Mouse (Mus musculus): ENCODE results near the gene Cebpb. TPM values are rescaled to one million over a fixed set of nuclear protein-coding genes. Genes with fewer than 3 reads are reported as not detected.

Cebpb gene
- total RNA-seq, 1 experiment from 2014 or later, result 6.5 TPM

- peak; percentile 26; the same call in 1 of the 2 replicates for ATAC-seq (replicated peaks; ENCODE audit: low read depth, poor library complexity, severe bottlenecking)
Observed at GRCm38 (mm10) chr2:167712872-167713821, 24.4 kb downstream of the Cebpb start.

- no peak for ATAC-seq (replicated peaks; ENCODE audit: low read depth, poor library complexity, severe bottlenecking)
Observed at GRCm38 (mm10) chr2:167714298-167714697, 25.6 kb downstream of the Cebpb start.

- no peak for ATAC-seq (replicated peaks; ENCODE audit: low read depth, poor library complexity, severe bottlenecking)
Observed at GRCm38 (mm10) chr2:167715008-167715407, 26.3 kb downstream of the Cebpb start.

GRCm38 (mm10) chr2:167717208-167717607 is 28.5 kb downstream of the Cebpb start:
- ATAC-seq (replicated peaks; ENCODE audit: low read depth, poor library complexity, severe bottlenecking), result peak; percentile 35; the same call in 1 of the 2 replicates

DNA sequence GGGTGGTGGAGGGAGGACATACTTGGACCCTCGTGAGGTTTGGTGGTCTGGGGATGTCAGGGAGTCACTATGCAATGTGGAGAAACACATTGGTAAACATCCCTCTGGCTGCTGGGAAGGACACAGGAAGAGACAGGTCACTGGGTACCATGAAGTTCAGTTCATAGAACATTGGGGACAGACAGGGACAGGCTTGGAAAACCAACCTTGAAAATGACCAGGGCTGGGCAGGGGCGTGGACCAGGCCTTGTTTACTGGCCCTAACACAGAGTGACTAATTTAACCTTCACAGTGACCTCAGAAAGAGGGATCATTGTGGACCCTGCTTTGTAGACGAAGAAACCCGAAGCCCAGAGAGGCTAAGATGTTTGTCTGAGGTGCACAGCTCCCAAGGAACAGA is 30.8 kb downstream of the Cebpb start:
- no peak for ATAC-seq (replicated peaks; ENCODE audit: low read depth, poor library complexity, severe bottlenecking)

- ATAC-seq (replicated peaks; ENCODE audit: low read depth, poor library complexity, severe bottlenecking), result no peak
Observed at GRCm38 (mm10) chr2:167721159-167721882, 32.6 kb downstream of the Cebpb start.

GRCm38 (mm10) chr2:167722538-167722937 is 33.8 kb downstream of the Cebpb start:
- no peak for ATAC-seq (replicated peaks; ENCODE audit: low read depth, poor library complexity, severe bottlenecking)

GRCm38 (mm10) chr2:167723589-167724206 is 35.0 kb downstream of the Cebpb start:
- peak; percentile 80 for ATAC-seq (replicated peaks; ENCODE audit: low read depth, poor library complexity, severe bottlenecking)

GRCm38 (mm10) chr2:167725879-167726278 is 37.2 kb downstream of the Cebpb start:
- no peak for ATAC-seq (replicated peaks; ENCODE audit: low read depth, poor library complexity, severe bottlenecking)

DNA sequence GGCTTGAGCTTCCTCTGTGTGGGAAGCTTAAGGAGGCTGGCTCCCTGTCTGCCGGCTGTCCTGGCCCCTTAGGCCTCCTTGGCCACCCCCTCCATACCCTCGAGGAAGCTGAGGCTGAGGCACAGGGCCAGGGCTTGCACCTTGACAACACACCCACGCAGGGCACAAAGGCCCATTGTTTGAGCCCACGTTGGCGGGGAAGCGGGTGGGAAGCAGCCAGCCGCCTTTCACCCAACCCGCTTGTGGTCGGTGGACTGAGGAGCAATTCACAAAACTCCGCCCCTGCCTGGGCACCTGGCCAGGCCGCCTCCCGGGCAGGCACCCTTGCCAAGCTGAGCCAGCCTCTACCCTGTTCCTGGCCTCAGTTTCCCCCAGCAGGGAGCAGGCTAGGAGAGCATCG is 38.4 kb downstream of the Cebpb start:
- peak; percentile 51 for ATAC-seq (replicated peaks; ENCODE audit: low read depth, poor library complexity, severe bottlenecking)

GRCm38 (mm10) chr2:167730036-167730435 is 41.3 kb downstream of the Cebpb start:
- ATAC-seq (replicated peaks; ENCODE audit: low read depth, poor library complexity, severe bottlenecking), result no peak

- ATAC-seq (replicated peaks; ENCODE audit: low read depth, poor library complexity, severe bottlenecking), result no peak
Observed at GRCm38 (mm10) chr2:167731149-167731548, 42.4 kb downstream of the Cebpb start.

DNA sequence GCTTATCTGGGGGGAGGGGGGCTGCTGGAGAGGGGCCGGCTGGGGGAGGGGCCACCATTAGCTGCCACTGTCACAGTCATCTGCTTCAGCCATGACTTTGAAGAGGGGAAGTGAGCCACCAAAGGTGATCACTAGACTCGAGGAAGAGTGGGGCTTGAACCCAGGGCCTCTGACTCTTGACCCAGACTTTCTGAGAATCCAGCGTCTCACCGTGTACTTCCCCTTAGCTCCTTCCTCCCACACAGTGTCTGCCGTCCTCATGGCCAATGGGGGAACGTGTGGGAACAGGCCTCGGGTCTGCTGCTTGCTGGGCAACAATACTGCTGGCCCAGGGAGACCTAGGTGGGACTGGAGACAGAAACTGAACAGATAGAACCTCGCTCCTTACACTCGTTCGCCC is 46.1 kb downstream of the Cebpb start:
- peak; percentile 42; the same call in 1 of the 2 replicates for ATAC-seq (replicated peaks; ENCODE audit: low read depth, poor library complexity, severe bottlenecking)

DNA sequence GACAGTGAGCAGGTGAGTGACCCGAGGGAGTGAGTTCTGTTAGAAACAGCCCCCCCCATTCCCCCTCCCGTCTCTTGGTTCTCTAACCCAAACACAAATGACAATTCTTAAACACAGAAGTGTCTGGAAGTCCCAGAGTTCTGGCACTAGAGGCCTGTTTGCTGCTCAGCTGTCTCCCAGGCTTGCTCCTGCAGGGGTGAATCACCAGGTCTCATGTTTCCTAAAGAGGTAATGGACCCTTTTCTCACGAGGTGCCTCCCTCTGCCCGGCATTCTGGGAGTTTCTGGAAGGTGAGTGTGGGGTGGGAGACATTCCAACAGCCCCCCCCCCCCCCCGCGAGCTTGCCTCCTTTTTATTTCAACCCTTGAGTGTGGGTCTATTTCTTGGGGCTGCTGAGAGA is 50.3 kb downstream of the Cebpb start:
- ATAC-seq (replicated peaks; ENCODE audit: low read depth, poor library complexity, severe bottlenecking), result no peak

Other genes with a start within 250 kb of the Cebpb start
- 22.9 and 29.9 TPM in 2 replicates for gene Rnf114, start 196.3 kb upstream of the Cebpb start, total RNA-seq (2017)
- gene Spata2, start 196.0 kb upstream of the Cebpb start, total RNA-seq (2017), result 7.6 and 9.9 TPM in 2 replicates
- not detected in 2 replicates for gene Snai1, start 150.7 kb upstream of the Cebpb start, total RNA-seq (2017)
- 60.9 and 84.5 TPM in 2 replicates for gene Ube2v1, start 56.8 kb upstream of the Cebpb start, total RNA-seq (2017)
- gene Gm20431, start 27.4 kb upstream of the Cebpb start, total RNA-seq (2017), result not detected in 2 replicates
- 17.3 and 27.5 TPM in 2 replicates for gene Tmem189, start 907 bp downstream of the Cebpb start, total RNA-seq (2017)
- 33.2 and 63.6 TPM in 2 replicates for gene Ptpn1, start 243.1 kb downstream of the Cebpb start, total RNA-seq (2017)

All from common myeloid progenitor, adult 5-6 weeks (primary cell).